Mouse (Mus musculus) frontal cortex, postnatal 36 days (tissue): Measurements from ENCODE around the gene Trim80.
A peak's percentile ranks its signal among the peaks of the same experiment; 100 is the strongest.
"Not testable (repeated sequence)": the region's sequence is repeated elsewhere in the genome, so short reads cannot be mapped to it uniquely, and the experiment has no call there.

Experiments used
- DNase-seq, 2 experiments: peaks; one replicate each; pipeline ENCODE4 v3.0.0; 2022; ENCODE audit warnings: low spot score in 2 of 2

Trim80 gene

GRCm38 (mm10) chr11:115461846-115462242 lies 21.5 kb downstream of the Trim80 start:
- DNase-seq, result no peak

GRCm38 (mm10) chr11:115462243-115462891 lies 22.0 kb downstream of the Trim80 start, which contains the start of gene Slc16a5:
Gene Slc16a5, plus strand, starts transcription at chr11:115462474.
- DNase-seq, result no peak

- DNase-seq, result no peak
Observed at GRCm38 (mm10) chr11:115463397-115463796, 23.1 kb downstream of the Trim80 start.

GRCm38 (mm10) chr11:115464851-115465250 lies 24.5 kb downstream of the Trim80 start:
- no peak for DNase-seq

- no peak for DNase-seq
Observed at GRCm38 (mm10) chr11:115467217-115467618, 26.9 kb downstream of the Trim80 start.

GRCm38 (mm10) chr11:115472183-115472582 lies 31.8 kb downstream of the Trim80 start:
- no peak for DNase-seq

- DNase-seq, result peak; percentile 98 to 99
Observed at GRCm38 (mm10) chr11:115473626-115474275, 33.4 kb downstream of the Trim80 start.

- DNase-seq, result peak; percentile 93 to 95
Observed at GRCm38 (mm10) chr11:115475025-115475757, 34.8 kb downstream of the Trim80 start, which contains the start of gene Armc7. Gene Armc7, plus strand, starts transcription at chr11:115475667.

GRCm38 (mm10) chr11:115475758-115476237 lies 35.5 kb downstream of the Trim80 start:
- DNase-seq, result no peak

GRCm38 (mm10) chr11:115476630-115477029 lies 36.3 kb downstream of the Trim80 start:
- not testable (repeated sequence) for DNase-seq

GRCm38 (mm10) chr11:115477388-115477787 lies 37.0 kb downstream of the Trim80 start:
- DNase-seq, result not testable (repeated sequence)

GRCm38 (mm10) chr11:115478296-115478938 lies 38.1 kb downstream of the Trim80 start:
- no peak for DNase-seq

- peak; percentile 64 to 88 for DNase-seq
Observed at GRCm38 (mm10) chr11:115481553-115482259, 41.4 kb downstream of the Trim80 start.

GRCm38 (mm10) chr11:115483278-115483677 lies 42.9 kb downstream of the Trim80 start:
- no peak for DNase-seq

GRCm38 (mm10) chr11:115483726-115484125 lies 43.4 kb downstream of the Trim80 start:
- peak; percentile 85 to 88 for DNase-seq

- no peak for DNase-seq
Observed at GRCm38 (mm10) chr11:115485155-115485554, 44.8 kb downstream of the Trim80 start.

- DNase-seq, result no peak
Observed at GRCm38 (mm10) chr11:115488551-115489104, 48.3 kb downstream of the Trim80 start.

GRCm38 (mm10) chr11:115490441-115491355 lies 50.4 kb downstream of the Trim80 start:
- no peak for DNase-seq

GRCm38 (mm10) chr11:115491356-115492083 lies 51.2 kb downstream of the Trim80 start, which contains the start of gene Nt5c:
Gene Nt5c, minus strand, starts transcription at chr11:115491862.
- peak; percentile 76 to 89 for DNase-seq
